Mouse (Mus musculus) heart, postnatal 25 days (tissue): Measurements from ENCODE around the gene Gimap3. TPM values are rescaled to one million over a fixed set of nuclear protein-coding genes. Genes with fewer than 3 reads are reported as not detected.

Source experiments
- DNase-seq: peaks from one replicate; pipeline ENCODE4 v3.0.0; 2022; ENCODE audit warnings: low spot score
- intact Hi-C: fragments of 180-260 bp; cut with DNase I; formaldehyde crosslinking; loops from one replicate; pipeline ENCODE4 v1.15.1; 2025
- total RNA-seq, 2 experiments: library from RNA; stranded (reverse); gene quantifications; 2 replicates each; pipeline ENCODE4 v1.2.3; 2021

The Gimap3 gene
- total RNA-seq, 2 experiments from 2014 or later, result 0.50 to 0.88 TPM

- DNase-seq, result peak; percentile 43
- intact Hi-C loops, result loop anchor here (2.0 kb wide), 3 partner anchors 35 to 99 kb away; partner anchors contain the start of genes Gimap4 and Gimap8
Measured at GRCm38 (mm10) chr6:48745959-48746889, 24.4 kb downstream of the Gimap3 start, which contains the start of gene Gimap5. TSS of gene Gimap5 (plus strand) at chr6:48746197.

- DNase-seq, result no peak
- intact Hi-C loops, result loop anchor here (2.0 kb wide), 1 partner anchor 35 kb away; no protein-coding TSS in a partner anchor
Measured at GRCm38 (mm10) chr6:48745490-48745889, 25.2 kb downstream of the Gimap3 start.

- no peak for DNase-seq
Measured at GRCm38 (mm10) chr6:48742422-48743351, 28.0 kb downstream of the Gimap3 start.

GRCm38 (mm10) chr6:48741711-48742206 is 28.9 kb downstream of the Gimap3 start:
- DNase-seq, result no peak
- intact Hi-C loops, result loop anchor here (5.0 kb wide), 1 partner anchor 39 kb away; no protein-coding TSS in a partner anchor

More at GRCm38 (mm10) chr6:48742422-48743351, 28.0 kb downstream of the Gimap3 start:
- intact Hi-C loops, result loop anchor here (5.0 kb wide), 1 partner anchor 40 kb away; no protein-coding TSS in a partner anchor

- intact Hi-C loops, result loop anchor here (5.0 kb wide), 1 partner anchor 39 kb away; no protein-coding TSS in a partner anchor
- no peak for DNase-seq
Measured at GRCm38 (mm10) chr6:48741273-48741672, 29.4 kb downstream of the Gimap3 start.

GRCm38 (mm10) chr6:48740501-48741169 is 30.0 kb downstream of the Gimap3 start:
- intact Hi-C loops, result loop anchor here (5.0 kb wide), 1 partner anchor 38 kb away; no protein-coding TSS in a partner anchor
- DNase-seq, result no peak

GRCm38 (mm10) chr6:48739780-48740055 is 30.9 kb downstream of the Gimap3 start:
- no peak for DNase-seq

GRCm38 (mm10) chr6:48738961-48739779 is 31.5 kb downstream of the Gimap3 start, which contains the start of gene Gimap1:
TSS of gene Gimap1 (plus strand) at chr6:48739054.
- intact Hi-C loops, result no loop called here
- DNase-seq, result peak; percentile 41

More at GRCm38 (mm10) chr6:48739780-48740055, 30.9 kb downstream of the Gimap3 start:
- intact Hi-C loops, result loop anchor here (5.0 kb wide), 1 partner anchor 37 kb away; no protein-coding TSS in a partner anchor

- intact Hi-C loops, result no loop called here
- DNase-seq, result no peak
Measured at GRCm38 (mm10) chr6:48737688-48738087, 33.0 kb downstream of the Gimap3 start.

- no peak for DNase-seq
- intact Hi-C loops, result no loop called here
Measured at GRCm38 (mm10) chr6:48737053-48737452, 33.6 kb downstream of the Gimap3 start.

GRCm38 (mm10) chr6:48733660-48734059 is 37.0 kb downstream of the Gimap3 start:
- DNase-seq, result no peak
- intact Hi-C loops, result no loop called here

- no peak for DNase-seq
- intact Hi-C loops, result no loop called here
Measured at GRCm38 (mm10) chr6:48732864-48733304, 37.8 kb downstream of the Gimap3 start.

GRCm38 (mm10) chr6:48727761-48728160 is 42.9 kb downstream of the Gimap3 start:
- DNase-seq, result no peak
- intact Hi-C loops, result no loop called here

GRCm38 (mm10) chr6:48725476-48725875 is 45.2 kb downstream of the Gimap3 start:
- intact Hi-C loops, result no loop called here
- DNase-seq, result peak; percentile 44

GRCm38 (mm10) chr6:48723468-48723867 is 47.2 kb downstream of the Gimap3 start:
- intact Hi-C loops, result no loop called here
- no peak for DNase-seq

GRCm38 (mm10) chr6:48720326-48720725 is 50.3 kb downstream of the Gimap3 start:
- intact Hi-C loops, result no loop called here
- no peak for DNase-seq

GRCm38 (mm10) chr6:48718455-48718854 is 52.2 kb downstream of the Gimap3 start, which contains the start of the genes Gm28053 and Gimap7:
TSS of gene Gm28053 (plus strand) at chr6:48718607.
TSS of gene Gimap7 (plus strand) at chr6:48718621.
- DNase-seq, result no peak
- intact Hi-C loops, result no loop called here
